Mouse (Mus musculus): ENCODE data around the gene Pced1b. TPM values are rescaled to one million over a fixed set of nuclear protein-coding genes. Genes with fewer than 3 reads are reported as not detected.
A peak's percentile ranks its signal among the peaks of the same experiment; 100 is the strongest.

Gene Pced1b
- polyA plus RNA-seq, 1 experiment from 2014 or later = 4.1 TPM

- Histone ChIP-seq H3K9ac (replicated peaks) (no peak overlapping the region), H3K27me3 (no peaks in the 10 kb centered on the region), H3K9me3 (no peaks in the 10 kb centered on the region), H3K27ac (replicated peaks) (no peak overlapping the region), H3K4me3 (no peak overlapping the region), H3K36me3 (no peaks in the 10 kb centered on the region), H3K4me1 (no peaks in the 10 kb centered on the region), H3K4me2 (replicated peaks) (no peak overlapping the region)
- WGBS = 50% methylated on average over 9 of the region's 9 CpGs
- ATAC-seq (replicated peaks) = no peak
Observed at GRCm38 (mm10) chr15:97236943-97237342, 10.0 kb upstream of the Pced1b start.

GRCm38 (mm10) chr15:97245392-97245791, 1.5 kb upstream of the Pced1b start:
- H3K4me3 ChIP-seq = no peak overlapping the region
- peaks cover 8% of the 10 kb centered on the region for H3K4me1 ChIP-seq
- no peak overlapping the region for H3K4me2 ChIP-seq (replicated peaks)
- H3K27me3 ChIP-seq = peaks cover 13% of the 10 kb centered on the region
- H3K9me3 ChIP-seq = no peaks in the 10 kb centered on the region
- H3K9ac ChIP-seq (replicated peaks) = no peak overlapping the region
- ATAC-seq (replicated peaks) = no peak
- no peaks in the 10 kb centered on the region for H3K36me3 ChIP-seq
- no peak overlapping the region for H3K27ac ChIP-seq (replicated peaks)
- WGBS = 90% methylated on average over 18 of the region's 18 CpGs

GRCm38 (mm10) chr15:97246256-97246655, 651 bp upstream of the Pced1b start:
- Histone ChIP-seq H3K9ac (replicated peaks) (no peak overlapping the region), H3K27ac (replicated peaks) (no peak overlapping the region)

GRCm38 (mm10) chr15:97247791-97248161, 869 bp downstream of the Pced1b start:
- H3K4me1 ChIP-seq = peaks cover 8% of the 10 kb centered on the region
- H3K27ac ChIP-seq (replicated peaks) = peak overlapping the region; percentile 73
- H3K9me3 ChIP-seq = no peaks in the 10 kb centered on the region
- under 1% methylated on average over 14 of the region's 14 CpGs for WGBS
- H3K36me3 ChIP-seq = no peaks in the 10 kb centered on the region
- peak overlapping the region; percentile 85 for H3K9ac ChIP-seq (replicated peaks)
- H3K27me3 ChIP-seq = peaks cover 13% of the 10 kb centered on the region
- ATAC-seq (replicated peaks) = peak; percentile 43; the same call in 1 of the 2 replicates
- H3K4me3 ChIP-seq = peak overlapping the region; percentile 90
- H3K4me2 ChIP-seq (replicated peaks) = peak overlapping the region; percentile 94

More at GRCm38 (mm10) chr15:97246256-97246655, 651 bp upstream of the Pced1b start:
- no peaks in the 10 kb centered on the region for H3K9me3 ChIP-seq
- H3K4me1 ChIP-seq = peaks cover 8% of the 10 kb centered on the region
- H3K4me3 ChIP-seq = peak overlapping the region; percentile 90
- ATAC-seq (replicated peaks) = no peak
- 21% methylated on average over 14 of the region's 14 CpGs for WGBS
- peaks cover 13% of the 10 kb centered on the region for H3K27me3 ChIP-seq
- no peaks in the 10 kb centered on the region for H3K36me3 ChIP-seq
- peak overlapping the region; percentile 94 for H3K4me2 ChIP-seq (replicated peaks)

GRCm38 (mm10) chr15:97248296-97248695, 1.4 kb downstream of the Pced1b start:
- Histone ChIP-seq H3K27me3 (peaks cover 13% of the 10 kb centered on the region), H3K36me3 (no peaks in the 10 kb centered on the region), H3K9me3 (no peaks in the 10 kb centered on the region), H3K27ac (replicated peaks) (no peak overlapping the region), H3K4me3 (peak overlapping the region; percentile 90), H3K9ac (replicated peaks) (0 out of 2 replicates have a peak overlapping the region, but pooled peaks have one; percentile 85), H3K4me2 (replicated peaks) (peak overlapping the region; percentile 94), H3K4me1 (peaks cover 8% of the 10 kb centered on the region)
- WGBS = 44% methylated on average over 8 of the region's 8 CpGs
- ATAC-seq (replicated peaks) = no peak

- Histone ChIP-seq H3K36me3 (no peaks in the 10 kb centered on the region), H3K9me3 (no peaks in the 10 kb centered on the region), H3K9ac (replicated peaks) (no peak overlapping the region), H3K27me3 (peaks cover 13% of the 10 kb centered on the region), H3K4me1 (peaks cover 8% of the 10 kb centered on the region), H3K27ac (replicated peaks) (no peak overlapping the region), H3K4me3 (no peak overlapping the region), H3K4me2 (replicated peaks) (no peak overlapping the region)
- WGBS = 95% methylated on average over 10 of the region's 10 CpGs
- no peak for ATAC-seq (replicated peaks)
Observed at GRCm38 (mm10) chr15:97249322-97249721, 2.4 kb downstream of the Pced1b start.

- ATAC-seq (replicated peaks) = no peak
Observed at GRCm38 (mm10) chr15:97252493-97253034, 5.7 kb downstream of the Pced1b start.

GRCm38 (mm10) chr15:97254375-97254774, 7.5 kb downstream of the Pced1b start:
- no peaks in the 10 kb centered on the region for H3K36me3 ChIP-seq
- H3K9me3 ChIP-seq = no peaks in the 10 kb centered on the region
- no peak overlapping the region for H3K4me3 ChIP-seq
- no peak overlapping the region for H3K27ac ChIP-seq (replicated peaks)
- H3K4me1 ChIP-seq = peaks cover 5% of the 10 kb centered on the region; the same call in 1 of the 2 replicates
- ATAC-seq (replicated peaks) = no peak
- H3K4me2 ChIP-seq (replicated peaks) = no peak overlapping the region
- no peak overlapping the region for H3K9ac ChIP-seq (replicated peaks)
- H3K27me3 ChIP-seq = no peaks in the 10 kb centered on the region
- 98% methylated on average over 4 of the region's 4 CpGs for WGBS

More at GRCm38 (mm10) chr15:97252493-97253034, 5.7 kb downstream of the Pced1b start:
- H3K27me3 ChIP-seq = no peaks in the 10 kb centered on the region
- H3K4me2 ChIP-seq (replicated peaks) = no peak overlapping the region
- H3K4me3 ChIP-seq = no peak overlapping the region
- H3K4me1 ChIP-seq = peaks cover 8% of the 10 kb centered on the region
- 88% methylated on average over 8 of the region's 8 CpGs for WGBS
- H3K9me3 ChIP-seq = no peaks in the 10 kb centered on the region
- H3K27ac ChIP-seq (replicated peaks) = no peak overlapping the region
- H3K9ac ChIP-seq (replicated peaks) = no peak overlapping the region
- H3K36me3 ChIP-seq = no peaks in the 10 kb centered on the region

GRCm38 (mm10) chr15:97255800-97256199, 8.9 kb downstream of the Pced1b start:
- H3K27me3 ChIP-seq = no peaks in the 10 kb centered on the region
- no peaks in the 10 kb centered on the region for H3K9me3 ChIP-seq
- H3K4me3 ChIP-seq = no peak overlapping the region
- no peak overlapping the region for H3K27ac ChIP-seq (replicated peaks)
- no peak overlapping the region for H3K9ac ChIP-seq (replicated peaks)
- H3K36me3 ChIP-seq = no peaks in the 10 kb centered on the region
- peaks cover 5% of the 10 kb centered on the region; the same call in 1 of the 2 replicates for H3K4me1 ChIP-seq
- H3K4me2 ChIP-seq (replicated peaks) = no peak overlapping the region
- WGBS = 90% methylated on average over 3 of the region's 3 CpGs
- no peak for ATAC-seq (replicated peaks)

- H3K9me3 ChIP-seq = no peaks in the 10 kb centered on the region
- no peaks in the 10 kb centered on the region for H3K27me3 ChIP-seq
- no peak overlapping the region for H3K27ac ChIP-seq (replicated peaks)
- H3K4me1 ChIP-seq = peaks cover 5% of the 10 kb centered on the region; the same call in 1 of the 2 replicates
- ATAC-seq (replicated peaks) = no peak
- H3K9ac ChIP-seq (replicated peaks) = no peak overlapping the region
- no peak overlapping the region for H3K4me3 ChIP-seq
- no peak overlapping the region for H3K4me2 ChIP-seq (replicated peaks)
- H3K36me3 ChIP-seq = no peaks in the 10 kb centered on the region
- 94% methylated on average over 11 of the region's 11 CpGs for WGBS
Observed at GRCm38 (mm10) chr15:97256411-97256810, 9.5 kb downstream of the Pced1b start.

- no peak for ATAC-seq (replicated peaks)
- 81% methylated on average over 8 of the region's 8 CpGs for WGBS
- Histone ChIP-seq H3K9me3 (no peaks in the 10 kb centered on the region), H3K27me3 (no peaks in the 10 kb centered on the region), H3K9ac (replicated peaks) (no peak overlapping the region), H3K36me3 (no peaks in the 10 kb centered on the region), H3K27ac (replicated peaks) (no peak overlapping the region), H3K4me2 (replicated peaks) (no peak overlapping the region), H3K4me3 (no peak overlapping the region), H3K4me1 (peaks cover 5% of the 10 kb centered on the region; the same call in 1 of the 2 replicates)
Observed at GRCm38 (mm10) chr15:97257206-97257775, 10.4 kb downstream of the Pced1b start.

GRCm38 (mm10) chr15:97258483-97259230, 11.8 kb downstream of the Pced1b start:
- no peaks in the 10 kb centered on the region for H3K36me3 ChIP-seq
- H3K4me1 ChIP-seq = peaks cover 5% of the 10 kb centered on the region; the same call in 1 of the 2 replicates
- ATAC-seq (replicated peaks) = no peak
- no peak overlapping the region for H3K27ac ChIP-seq (replicated peaks)
- H3K27me3 ChIP-seq = no peaks in the 10 kb centered on the region
- H3K4me2 ChIP-seq (replicated peaks) = no peak overlapping the region
- H3K4me3 ChIP-seq = no peak overlapping the region
- no peak overlapping the region for H3K9ac ChIP-seq (replicated peaks)
- WGBS = 82% methylated on average over 17 of the region's 17 CpGs
- no peaks in the 10 kb centered on the region for H3K9me3 ChIP-seq
